Mouse (Mus musculus) C2C12 (cell line): Measurements from ENCODE around the gene Krt12.

ENCODE experiments used
- CEBPB ChIP-seq: IDR thresholded peaks from one replicate; pipeline ENCODE4 v1.6.1; 2011; ENCODE audit warnings: low read depth, mild to moderate bottlenecking, control low read depth, moderate library complexity
- CTCF ChIP-seq: IDR thresholded peaks from one replicate; pipeline ENCODE4 v1.5.1; 2011; ENCODE audit not compliant: control insufficient read depth, insufficient read depth, insufficient read length
- FOSL1 ChIP-seq: IDR thresholded peaks from one replicate; pipeline ENCODE4 v1.8.0; 2011; ENCODE audit warnings: mild to moderate bottlenecking, low read length; ENCODE audit not compliant: poor library complexity, insufficient read depth, severe bottlenecking
- MAX ChIP-seq: IDR thresholded peaks from one replicate; pipeline ENCODE4 v1.6.1; 2011; ENCODE audit warnings: mild to moderate bottlenecking, control low read depth
- MYOD1 ChIP-seq: IDR thresholded peaks from one replicate; pipeline ENCODE4 v1.6.1; 2011; ENCODE audit warnings: low read depth; ENCODE audit not compliant: control insufficient read depth, insufficient read length
- USF1 ChIP-seq: IDR thresholded peaks from one replicate; pipeline ENCODE4 v1.6.1; 2011; ENCODE audit warnings: low read depth, mild to moderate bottlenecking, control low read depth, moderate library complexity

DNA sequence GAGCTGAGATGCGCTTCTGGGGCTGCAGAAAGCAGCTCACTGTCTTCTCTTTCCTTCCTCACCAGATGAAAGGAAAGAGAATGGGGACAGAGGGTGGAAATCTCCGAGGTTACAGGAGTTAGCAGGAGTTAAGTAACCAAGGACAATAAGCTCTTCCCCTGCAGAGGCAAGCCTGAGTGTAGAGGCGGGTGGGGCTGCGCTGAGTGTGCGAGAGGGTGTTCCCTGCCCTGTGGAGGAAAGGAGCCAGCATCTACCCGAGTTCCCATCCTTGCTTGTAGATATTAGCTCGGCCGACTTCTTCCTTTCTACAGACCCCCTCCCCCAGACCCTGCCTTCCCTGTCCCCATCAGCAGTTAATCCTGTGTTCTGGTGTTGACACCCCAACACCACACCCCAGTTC, 23.2 kb downstream of the Krt12 start:
- TF ChIP-seq CTCF (no peak), CEBPB (no peak), MAX (no peak), MYOD1 (no peak), FOSL1 (no peak), USF1 (no peak)
